Mouse (Mus musculus): ENCODE measurements around the gene Syne4. TPM values are rescaled to one million over a fixed set of nuclear protein-coding genes. Genes with fewer than 3 reads are reported as not detected.

The Syne4 gene
- polyA plus RNA-seq, 1 experiment from 2014 or later: 29.5 TPM

DNA sequence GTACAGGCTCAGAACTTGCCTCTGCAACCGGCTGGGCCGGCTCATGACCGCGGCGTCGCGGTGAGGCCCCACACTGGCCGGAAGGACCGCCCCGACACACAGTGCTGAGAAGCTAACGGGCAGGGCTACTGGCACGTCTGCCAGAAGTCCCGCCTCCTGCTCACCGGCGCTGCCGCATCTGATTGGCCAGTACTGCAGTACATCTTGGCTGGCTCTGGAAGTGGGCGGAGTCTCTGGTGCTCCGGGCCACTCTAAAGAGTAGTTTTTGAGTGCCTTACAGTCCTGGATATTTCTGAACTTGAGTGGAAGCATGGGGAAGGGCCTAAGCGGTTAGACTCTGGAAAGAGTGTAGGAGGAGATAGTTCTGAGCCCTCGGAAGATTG is 7.7 kb downstream of the Syne4 start:
- WGBS: under 1% methylated on average over 20 of the region's 20 CpGs
- Histone ChIP-seq H3K9ac (peak overlapping the region; percentile 85), H3K4me1 (peaks cover 18% of the 10 kb centered on the region), H3K4me2 (peak overlapping the region; percentile 78), H3K9me3 (no peaks in the 10 kb centered on the region), H3K4me3 (peak overlapping the region; percentile 85), H3K27ac (peak overlapping the region; percentile 90), H3K36me3 (no peaks in the 10 kb centered on the region), H3K27me3 (no peaks in the 10 kb centered on the region)
- ATAC-seq (ENCODE audit: borderline replicate concordance, extremely low read depth, low FRiP score, low TSS enrichment): peak; percentile 98

DNA sequence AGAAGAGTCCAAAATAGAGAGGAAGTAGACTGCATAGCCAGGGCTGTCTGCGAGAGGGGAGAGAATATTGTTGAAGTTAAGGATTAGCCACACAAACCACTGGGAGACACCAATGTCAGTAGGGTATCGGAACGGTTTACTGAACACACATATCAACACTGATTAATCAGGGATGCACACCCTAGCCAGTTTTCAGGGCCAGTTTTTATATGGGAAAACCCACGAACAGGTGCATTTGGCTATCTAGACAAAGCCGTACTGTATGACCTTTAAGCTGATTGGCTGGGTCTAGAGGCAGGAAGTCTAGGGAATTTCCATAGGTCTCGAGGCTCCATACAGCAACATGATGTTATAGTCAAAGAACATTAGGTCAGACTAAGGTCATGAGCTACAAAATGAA is 8.3 kb downstream of the Syne4 start:
- Histone ChIP-seq H3K9ac (peak overlapping the region; percentile 48), H3K4me3 (peak overlapping the region; percentile 85), H3K27ac (peak overlapping the region; percentile 89), H3K36me3 (no peaks in the 10 kb centered on the region), H3K27me3 (no peaks in the 10 kb centered on the region), H3K4me1 (peaks cover 24% of the 10 kb centered on the region), H3K9me3 (no peaks in the 10 kb centered on the region), H3K4me2 (peak overlapping the region; percentile 78)
- WGBS: 28% methylated on average over 6 of the region's 6 CpGs
- no peak for ATAC-seq (ENCODE audit: borderline replicate concordance, extremely low read depth, low FRiP score, low TSS enrichment)

- Histone ChIP-seq H3K4me2 (peak within 1 kb of the TSS; percentile 78), H3K9me3 (no peaks in the 10 kb centered on the region), H3K4me1 (peaks cover 28% of the 10 kb centered on the region), H3K27ac (peak within 1 kb of the TSS; percentile 89), H3K36me3 (no peaks in the 10 kb centered on the region), H3K4me3 (peak within 1 kb of the TSS; percentile 85), H3K9ac (peak within 1 kb of the TSS; percentile 48), H3K27me3 (no peaks in the 10 kb centered on the region)
- WGBS: 72% methylated on average over 3 of the region's 3 CpGs
- ATAC-seq (ENCODE audit: borderline replicate concordance, extremely low read depth, low FRiP score, low TSS enrichment): no peak
Measured at GRCm38 (mm10) chr7:30323795-30324194, 9.2 kb downstream of the Syne4 start, which contains the start of gene Sdhaf1. Gene Sdhaf1 (minus strand): TSS chr7:30323895.

GRCm38 (mm10) chr7:30324300-30324944 is 9.8 kb downstream of the Syne4 start:
- no peak overlapping the region for H3K9ac ChIP-seq
- no peak for ATAC-seq (ENCODE audit: borderline replicate concordance, extremely low read depth, low FRiP score, low TSS enrichment)
- no peak overlapping the region for H3K4me2 ChIP-seq
- no peaks in the 10 kb centered on the region for H3K27me3 ChIP-seq
- no peak overlapping the region for H3K27ac ChIP-seq
- H3K4me1 ChIP-seq: peaks cover 28% of the 10 kb centered on the region
- WGBS: 75% methylated on average over 5 of the region's 5 CpGs
- H3K36me3 ChIP-seq: no peaks in the 10 kb centered on the region
- H3K9me3 ChIP-seq: no peaks in the 10 kb centered on the region
- H3K4me3 ChIP-seq: no peak overlapping the region

DNA sequence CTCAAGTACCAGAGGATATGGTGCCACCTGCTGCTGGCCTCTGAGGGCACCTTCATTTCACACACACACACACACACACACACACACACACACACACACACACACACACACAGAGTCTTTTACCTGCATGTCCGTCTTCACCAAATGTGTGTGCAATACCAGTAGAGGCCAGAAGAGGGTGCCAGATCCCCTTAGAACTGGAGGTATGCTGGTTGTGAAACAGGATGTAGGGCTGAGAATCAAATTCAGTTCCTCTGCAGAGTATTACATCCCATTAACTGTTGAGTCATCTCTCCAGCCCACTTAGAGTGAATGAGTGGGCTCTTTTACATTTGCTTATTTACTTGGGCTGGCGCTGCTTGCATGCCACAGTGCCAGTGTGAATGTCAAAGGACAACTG is 10.8 kb downstream of the Syne4 start:
- no peak overlapping the region for H3K27ac ChIP-seq
- H3K9me3 ChIP-seq: no peaks in the 10 kb centered on the region
- no peak overlapping the region for H3K9ac ChIP-seq
- H3K4me3 ChIP-seq: no peak overlapping the region
- 43% methylated on average over 2 of the region's 2 CpGs for WGBS
- no peaks in the 10 kb centered on the region for H3K36me3 ChIP-seq
- H3K4me1 ChIP-seq: peaks cover 28% of the 10 kb centered on the region
- ATAC-seq (ENCODE audit: borderline replicate concordance, extremely low read depth, low FRiP score, low TSS enrichment): no peak
- no peak overlapping the region for H3K4me2 ChIP-seq
- H3K27me3 ChIP-seq: no peaks in the 10 kb centered on the region

DNA sequence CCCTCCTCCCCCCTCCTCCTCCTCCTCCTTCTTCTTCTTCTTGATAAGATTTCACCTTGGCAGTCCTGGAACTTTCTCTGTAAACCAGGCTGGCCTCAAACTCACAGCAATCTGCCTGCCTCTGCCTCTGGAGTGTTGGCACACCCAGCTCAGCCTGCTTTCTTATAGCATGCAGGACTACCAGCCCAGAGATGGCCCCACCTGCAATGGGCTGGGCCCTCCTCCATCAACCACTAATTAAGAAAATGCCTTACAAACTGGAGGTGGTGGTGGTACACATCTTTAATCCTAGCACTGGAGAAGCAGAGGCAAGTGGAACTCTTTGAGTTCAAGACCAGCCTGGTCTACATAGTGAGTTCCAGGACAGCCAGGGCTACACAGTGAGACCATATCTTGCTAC is 11.8 kb downstream of the Syne4 start:
- Histone ChIP-seq H3K36me3 (no peaks in the 10 kb centered on the region), H3K4me1 (peaks cover 22% of the 10 kb centered on the region), H3K4me2 (no peak overlapping the region), H3K27ac (no peak overlapping the region), H3K4me3 (no peak overlapping the region), H3K9ac (no peak overlapping the region), H3K27me3 (no peaks in the 10 kb centered on the region), H3K9me3 (no peaks in the 10 kb centered on the region)
- ATAC-seq (ENCODE audit: borderline replicate concordance, extremely low read depth, low FRiP score, low TSS enrichment): no peak

DNA sequence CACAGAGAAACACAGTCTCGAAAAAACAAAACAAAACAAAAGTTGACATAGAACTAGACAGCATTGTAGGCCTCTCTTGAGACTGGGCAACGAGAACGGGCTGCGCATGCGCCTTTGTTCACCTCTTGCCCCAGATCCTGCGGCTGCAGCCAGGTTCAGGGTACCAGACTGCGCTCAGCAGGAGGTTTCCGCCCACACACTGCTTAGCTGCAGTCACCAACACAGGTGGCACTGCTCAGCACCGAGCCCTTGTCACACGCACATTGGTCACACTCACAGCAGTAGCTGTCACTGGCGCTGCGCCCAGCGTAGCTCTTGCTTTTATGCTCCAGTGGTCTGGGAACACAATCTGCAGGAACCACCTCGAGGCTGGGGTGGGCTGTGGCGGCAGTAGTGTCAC is 12.5 kb downstream of the Syne4 start:
- peak; percentile 80 for ATAC-seq (ENCODE audit: borderline replicate concordance, extremely low read depth, low FRiP score, low TSS enrichment)
- no peaks in the 10 kb centered on the region for H3K9me3 ChIP-seq
- H3K9ac ChIP-seq: no peak overlapping the region
- H3K4me3 ChIP-seq: no peak overlapping the region
- 38% methylated on average over 15 of the region's 15 CpGs for WGBS
- no peaks in the 10 kb centered on the region for H3K36me3 ChIP-seq
- H3K4me2 ChIP-seq: peak overlapping the region; percentile 21; the same call in 1 of the 2 replicates
- H3K4me1 ChIP-seq: peaks cover 26% of the 10 kb centered on the region
- H3K27ac ChIP-seq: peak overlapping the region; percentile 69
- H3K27me3 ChIP-seq: no peaks in the 10 kb centered on the region

- H3K4me2 ChIP-seq: no peak overlapping the region
- H3K9ac ChIP-seq: no peak overlapping the region
- no peaks in the 10 kb centered on the region for H3K9me3 ChIP-seq
- H3K4me3 ChIP-seq: no peak overlapping the region
- WGBS: 47% methylated on average over 10 of the region's 10 CpGs
- no peaks in the 10 kb centered on the region for H3K27me3 ChIP-seq
- ATAC-seq (ENCODE audit: borderline replicate concordance, extremely low read depth, low FRiP score, low TSS enrichment): no peak
- H3K27ac ChIP-seq: no peak overlapping the region
- H3K36me3 ChIP-seq: no peaks in the 10 kb centered on the region
- H3K4me1 ChIP-seq: peaks cover 31% of the 10 kb centered on the region
Measured at GRCm38 (mm10) chr7:30328379-30328778, 13.8 kb downstream of the Syne4 start.

- no peak for ATAC-seq (ENCODE audit: borderline replicate concordance, extremely low read depth, low FRiP score, low TSS enrichment)
- no peak overlapping the region for H3K9ac ChIP-seq
- no peak overlapping the region for H3K4me3 ChIP-seq
- WGBS: 11% methylated on average over 13 of the region's 13 CpGs
- H3K9me3 ChIP-seq: no peaks in the 10 kb centered on the region
- no peaks in the 10 kb centered on the region for H3K36me3 ChIP-seq
- no peak overlapping the region for H3K27ac ChIP-seq
- H3K4me2 ChIP-seq: peak overlapping the region; percentile 34
- peaks cover 21% of the 10 kb centered on the region for H3K27me3 ChIP-seq
- peaks cover 46% of the 10 kb centered on the region for H3K4me1 ChIP-seq
Measured at GRCm38 (mm10) chr7:30331887-30332286, 17.3 kb downstream of the Syne4 start.

DNA sequence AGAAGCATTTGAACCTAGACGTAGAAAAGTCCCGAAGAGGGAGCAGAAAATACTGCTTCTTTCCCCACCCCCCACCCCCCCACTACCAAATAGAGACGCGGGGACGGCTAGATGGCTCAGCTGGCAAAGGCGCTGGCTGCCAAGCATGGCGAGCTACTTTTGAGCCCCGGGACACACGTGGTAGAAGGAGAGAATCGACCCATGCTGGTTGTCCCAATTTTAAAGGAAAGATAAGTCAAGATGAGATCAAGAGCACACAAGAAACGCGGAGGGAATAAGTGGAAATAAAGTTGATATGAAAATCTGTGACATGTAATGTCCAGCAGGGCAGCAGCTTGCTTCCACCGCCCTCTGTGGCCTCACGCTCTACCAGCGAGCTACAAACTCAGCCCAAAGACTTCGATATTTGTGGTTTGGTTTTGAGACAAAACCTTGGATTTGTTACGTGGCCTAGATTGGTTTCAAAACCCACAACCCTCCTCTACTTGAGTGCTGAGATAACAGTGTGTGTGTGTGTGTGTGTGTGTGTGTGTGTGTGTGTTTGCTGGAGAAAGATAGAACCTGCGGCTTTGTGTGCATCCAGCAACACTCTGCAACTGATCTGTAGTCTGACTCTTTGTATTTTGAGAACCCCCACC is 18.1 kb downstream of the Syne4 start:
- peaks cover 21% of the 10 kb centered on the region for H3K27me3 ChIP-seq
- H3K36me3 ChIP-seq: no peaks in the 10 kb centered on the region
- H3K4me3 ChIP-seq: no peak overlapping the region
- H3K9me3 ChIP-seq: no peaks in the 10 kb centered on the region
- no peak overlapping the region for H3K4me2 ChIP-seq
- no peak for ATAC-seq (ENCODE audit: borderline replicate concordance, extremely low read depth, low FRiP score, low TSS enrichment)
- H3K27ac ChIP-seq: 0 out of 2 replicates have a peak overlapping the region, but pooled peaks have one; percentile 25
- no peak overlapping the region for H3K9ac ChIP-seq
- 49% methylated on average over 18 of the region's 18 CpGs for WGBS
- peaks cover 37% of the 10 kb centered on the region for H3K4me1 ChIP-seq

DNA sequence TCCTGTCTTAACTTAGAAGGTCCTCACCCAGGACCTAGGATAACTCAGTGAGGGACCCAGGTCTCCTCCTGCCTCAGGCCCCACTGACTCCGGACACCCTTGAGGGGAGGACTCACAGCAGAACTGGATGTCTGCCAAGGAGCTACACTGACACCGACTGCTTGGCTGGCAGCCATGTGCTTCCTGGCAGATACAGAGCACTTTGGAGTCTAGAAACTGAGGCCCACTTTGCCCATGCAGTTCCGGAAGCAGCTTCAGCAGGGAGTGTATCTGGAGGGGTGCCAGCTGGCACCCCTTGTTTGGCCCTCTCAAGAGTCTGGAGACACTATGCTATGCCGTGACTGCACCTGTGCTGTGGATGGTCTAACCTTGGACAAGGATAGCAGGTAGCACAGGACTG is 18.8 kb downstream of the Syne4 start:
- ATAC-seq (ENCODE audit: borderline replicate concordance, extremely low read depth, low FRiP score, low TSS enrichment): peak; percentile 75
- H3K36me3 ChIP-seq: no peaks in the 10 kb centered on the region
- peaks cover 21% of the 10 kb centered on the region for H3K27me3 ChIP-seq
- no peak overlapping the region for H3K4me3 ChIP-seq
- H3K9me3 ChIP-seq: no peaks in the 10 kb centered on the region
- H3K27ac ChIP-seq: peak overlapping the region; percentile 49
- H3K4me2 ChIP-seq: no peak overlapping the region
- under 1% methylated on average over 4 of the region's 4 CpGs for WGBS
- H3K4me1 ChIP-seq: peaks cover 32% of the 10 kb centered on the region
- no peak overlapping the region for H3K9ac ChIP-seq

DNA sequence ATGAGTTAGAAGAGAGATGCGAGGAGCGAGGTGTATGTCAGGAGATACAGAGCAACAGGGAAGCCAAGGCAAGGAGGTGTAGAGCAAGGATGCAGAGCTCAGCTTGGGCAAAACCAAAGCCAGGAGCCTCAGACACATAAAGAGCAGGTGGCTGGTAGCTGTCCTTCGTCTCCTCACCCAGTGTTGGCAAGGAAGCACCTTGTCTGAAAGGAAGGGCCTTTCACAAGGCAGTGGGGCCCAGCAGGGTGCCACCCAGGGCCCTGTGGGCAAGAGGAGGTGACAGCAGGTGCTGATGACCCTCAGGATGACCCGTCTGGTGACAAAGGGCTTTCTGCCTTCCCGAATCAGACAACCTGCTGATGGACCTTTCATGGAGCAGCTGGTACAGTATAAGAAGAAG is 20.0 kb downstream of the Syne4 start:
- Histone ChIP-seq H3K9ac (no peak overlapping the region), H3K9me3 (no peaks in the 10 kb centered on the region), H3K27me3 (peaks cover 21% of the 10 kb centered on the region), H3K36me3 (no peaks in the 10 kb centered on the region), H3K4me2 (no peak overlapping the region), H3K4me1 (peaks cover 32% of the 10 kb centered on the region), H3K27ac (no peak overlapping the region), H3K4me3 (no peak overlapping the region)
- ATAC-seq (ENCODE audit: borderline replicate concordance, extremely low read depth, low FRiP score, low TSS enrichment): no peak
- WGBS: 66% methylated on average over 5 of the region's 5 CpGs
